Mouse (Mus musculus) liver, adult 2 months (tissue): ENCODE measurements at regions not wholly inside any gene's neighbourhood (a gene's known extent, or its start where the extent isn't known, plus 50 kb on each side); places are given as distances from the start of the nearest gene placed in this dataset.

ENCODE experiments used
- CTCF ChIP-seq: fragments of 200-500 bp; IDR thresholded peaks from 2 replicates; pipeline ENCODE4 v1.5.1; 2011; ENCODE audit warnings: low read depth, low read length, control low read depth
- POLR2A ChIP-seq: fragments of 200-500 bp; IDR thresholded peaks from 2 replicates; pipeline ENCODE4 v1.6.1; 2011; ENCODE audit warnings: low read length, control low read depth; ENCODE audit not compliant: insufficient read depth; ENCODE audit errors: extremely low read depth

GRCm38 (mm10) chr4:12339236-12339635 lies 167.4 kb upstream of the Fam92a start:
- TF ChIP-seq POLR2A: no peak
- TF ChIP-seq CTCF: no peak
